Mouse (Mus musculus): ENCODE measurements around the gene Cyp4f39.
"Not testable (repeated sequence)": the region's sequence is repeated elsewhere in the genome, so short reads cannot be mapped to it uniquely, and the experiment has no call there.

The Cyp4f39 gene

DNA sequence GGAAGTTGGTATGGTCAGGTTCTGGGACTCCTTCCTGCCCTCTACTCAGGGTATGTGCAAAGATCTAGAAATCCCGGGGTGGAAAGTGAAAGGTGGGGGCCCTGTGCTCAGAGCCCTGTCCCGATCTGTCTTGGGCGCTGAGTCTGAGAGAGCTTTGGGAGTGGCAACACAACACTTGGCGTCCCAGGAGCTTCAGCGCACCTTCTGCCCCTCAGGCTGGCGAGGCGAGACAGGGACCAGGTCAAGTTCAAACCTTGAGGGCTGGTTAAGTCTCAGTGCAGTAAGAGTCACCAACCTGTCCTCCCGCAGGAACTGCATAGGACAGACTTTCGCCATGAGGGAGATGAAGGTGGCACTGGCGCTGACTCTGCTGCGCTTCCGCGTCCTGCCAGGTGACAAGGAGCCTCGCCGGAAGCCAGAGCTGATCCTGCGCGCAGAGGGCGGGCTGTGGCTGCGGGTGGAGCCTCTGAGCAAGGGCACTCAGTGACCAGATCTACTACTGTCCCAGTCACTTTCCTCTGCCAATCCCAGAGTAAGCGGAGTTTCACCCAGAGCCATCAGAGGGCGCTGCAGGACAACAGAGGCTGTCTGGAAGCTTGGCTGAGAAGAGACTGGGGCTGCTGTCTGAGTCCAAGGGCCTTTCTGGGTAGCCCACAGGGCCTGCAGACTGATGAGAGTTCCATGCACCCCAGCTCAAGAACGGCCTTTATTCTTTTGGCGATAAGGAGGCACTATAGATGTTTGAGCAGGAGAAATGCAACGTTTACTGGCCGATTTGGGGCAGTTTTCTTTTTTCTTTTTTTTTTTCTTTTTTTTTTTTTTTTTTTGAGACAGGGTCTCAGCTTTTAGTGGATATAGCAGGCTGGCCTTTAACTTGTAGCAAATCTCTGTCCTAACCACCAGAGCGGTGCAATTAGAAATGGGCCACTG lies 76.2 kb downstream of the Cyp4f39 start:
- DNase-seq (ENCODE audit: low read depth, low spot score): peak; percentile 61

DNA sequence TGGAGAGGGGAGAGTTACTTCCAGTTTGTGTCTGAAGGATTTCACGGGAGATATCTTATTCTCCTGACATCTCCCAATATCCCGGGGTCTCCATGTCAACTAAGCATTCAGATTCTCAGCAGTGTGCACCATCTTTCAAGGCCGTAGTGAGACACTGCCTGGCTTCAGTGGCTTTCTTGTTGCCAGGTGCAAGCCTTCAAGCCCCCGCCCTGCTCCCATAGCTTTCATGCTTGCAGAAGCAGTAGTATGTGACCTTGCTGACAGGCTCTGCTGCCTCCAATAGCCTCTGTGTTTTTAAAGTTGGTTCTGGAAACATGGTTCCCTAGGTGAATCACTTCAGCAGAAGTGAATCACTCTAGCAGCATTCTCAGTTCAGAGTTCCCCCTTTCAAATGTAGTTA lies 79.8 kb downstream of the Cyp4f39 start:
- DNase-seq (ENCODE audit: low read depth, low spot score): not testable (repeated sequence)

DNA sequence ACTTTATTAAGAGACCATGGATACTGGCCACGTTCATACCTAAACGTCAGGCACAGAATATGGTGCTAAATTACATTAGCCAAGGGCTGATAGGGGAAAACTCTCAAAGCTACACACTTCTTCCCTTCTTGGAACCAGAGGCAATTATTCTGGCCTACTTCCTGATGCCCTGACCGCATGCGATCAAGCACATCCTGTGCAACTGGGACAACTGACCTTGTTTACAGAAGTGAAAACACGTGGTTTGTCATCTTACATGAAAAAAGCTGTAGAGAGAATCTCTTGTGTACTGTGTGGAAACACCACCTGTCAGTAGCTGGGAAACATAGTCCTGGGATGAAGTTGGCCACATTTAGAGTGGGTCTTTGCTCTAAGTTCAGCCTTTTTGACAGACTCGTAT lies 81.5 kb downstream of the Cyp4f39 start:
- no peak for DNase-seq (ENCODE audit: low read depth, low spot score)

DNA sequence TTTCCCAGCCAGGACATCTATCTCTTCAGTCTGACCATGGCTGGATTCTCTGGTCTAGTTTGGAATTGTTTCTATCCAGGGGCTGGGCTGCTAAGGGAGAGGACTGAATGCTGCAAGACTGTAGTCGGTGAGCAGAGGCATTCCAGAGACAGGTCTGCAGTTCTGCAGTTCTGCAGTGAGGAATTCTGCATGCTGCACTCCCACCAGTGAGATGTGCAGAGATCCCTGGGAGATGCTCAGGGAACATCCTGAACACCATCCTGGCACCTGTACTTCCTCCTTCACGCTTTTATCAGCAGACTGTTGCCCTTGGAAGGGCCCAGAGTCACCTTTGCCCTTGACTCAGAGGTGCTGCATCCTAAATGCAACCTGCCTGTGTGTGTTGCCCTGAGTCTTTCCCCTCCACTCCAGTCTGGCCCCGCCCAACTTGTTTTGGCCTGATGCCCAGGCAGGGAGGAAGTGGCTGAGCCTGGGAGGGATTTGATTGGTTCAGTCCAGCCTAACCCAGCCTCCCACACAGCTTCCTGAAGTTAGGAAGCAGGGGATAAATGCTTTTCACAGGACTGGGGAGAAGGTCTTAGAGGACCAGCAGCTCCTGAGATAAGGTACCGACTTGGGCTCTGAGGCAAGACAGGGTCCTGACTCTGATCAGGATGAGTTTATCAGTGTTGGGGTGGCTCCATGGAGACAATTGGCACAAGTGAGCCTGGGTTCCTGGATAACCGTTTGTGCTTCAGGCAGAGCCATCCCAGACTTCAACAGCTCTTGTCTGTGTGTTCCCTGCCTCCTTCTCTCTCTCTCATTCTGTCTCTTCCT lies 83.7 kb downstream of the Cyp4f39 start, which contains the start of gene Cyp4f16:
Gene Cyp4f16 (plus strand): TSS at position 508 of the 816 bp plus-strand sequence.
- peak; percentile 64 for DNase-seq (ENCODE audit: low read depth, low spot score)

DNA sequence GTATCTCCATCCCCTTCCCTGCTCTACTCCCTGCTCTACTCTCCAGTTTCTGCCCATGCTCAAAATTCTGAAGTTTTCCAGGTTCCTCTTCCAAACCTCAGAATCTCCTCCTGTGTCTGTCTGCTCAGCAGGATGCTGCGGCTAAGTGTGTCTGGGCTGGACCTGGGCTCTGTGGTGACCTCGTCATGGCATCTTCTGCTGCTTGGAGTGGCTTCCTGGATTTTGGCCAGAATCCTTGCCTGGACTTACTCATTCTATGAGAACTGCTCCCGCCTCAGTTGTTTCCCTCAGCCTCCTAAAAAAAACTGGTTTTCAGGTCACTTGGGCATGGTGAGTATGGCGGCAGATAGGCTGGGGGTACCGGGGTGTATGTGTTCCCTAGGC lies 84.3 kb downstream of the Cyp4f39 start:
- DNase-seq (ENCODE audit: low read depth, low spot score): no peak

Data from embryo, embryonic 11.5 days (tissue).